Mouse (Mus musculus) hindbrain, embryonic 16.5 days (tissue): ENCODE data around the gene Adora3. TPM values are rescaled to one million over a fixed set of nuclear protein-coding genes. Genes with fewer than 3 reads are reported as not detected.

Source experiments
- ATAC-seq: fragments of 200-750 bp; cut with Nextera tagmentation; 2 replicates; pipeline ENCODE4 v1.8.0; 2017; ENCODE audit warnings: moderate TSS enrichment, moderate library complexity
- H3K27ac ChIP-seq: fragments of 300-500 bp; sonication (generic); 2 replicates; pipeline ENCODE4 v1.5.1; 2014; ENCODE audit warnings: low read depth, mild to moderate bottlenecking, control low read depth, low read length, moderate library complexity
- H3K27me3 ChIP-seq: fragments of 300-500 bp; sonication (generic); replicated peaks from 2 replicates; pipeline ENCODE4 v1.6.1; 2014; ENCODE audit warnings: low read length; ENCODE audit not compliant: control insufficient read depth, insufficient read depth
- H3K36me3 ChIP-seq: fragments of 300-500 bp; sonication (generic); 2 replicates; pipeline ENCODE4 v1.6.1; 2014; ENCODE audit warnings: mild to moderate bottlenecking, low read length, moderate library complexity, mixed read lengths; ENCODE audit not compliant: control insufficient read depth, insufficient read depth
- H3K4me1 ChIP-seq: fragments of 300-500 bp; sonication (generic); 2 replicates; pipeline ENCODE4 v1.6.1; 2014; ENCODE audit warnings: low read depth, low read length; ENCODE audit not compliant: control insufficient read depth, insufficient read depth
- H3K4me2 ChIP-seq: fragments of 300-500 bp; sonication (generic); 2 replicates; pipeline ENCODE4 v1.6.1; 2014; ENCODE audit warnings: mild to moderate bottlenecking, low read length, control low read depth, moderate library complexity
- H3K4me3 ChIP-seq: fragments of 300-500 bp; sonication (generic); 2 replicates; pipeline ENCODE4 v1.5.1; 2014; ENCODE audit warnings: mild to moderate bottlenecking, low read length, control low read depth, moderate library complexity
- H3K9ac ChIP-seq: fragments of 300-500 bp; sonication (generic); 2 replicates; pipeline ENCODE4 v1.6.1; 2014; ENCODE audit warnings: low read depth, mild to moderate bottlenecking, control low read depth, low read length, moderate library complexity
- H3K9me3 ChIP-seq: fragments of 300-500 bp; sonication (generic); 2 replicates; pipeline ENCODE4 v1.6.1; 2014; ENCODE audit warnings: mild to moderate bottlenecking, low read length, moderate library complexity; ENCODE audit not compliant: control insufficient read depth
- WGBS: fragments of 180-500 bp; shearing (Covaris S2); extraction: QIAGEN DNeasy Blood & Tissue Kit; methylation state at CpG from one replicate; pipeline ENCODE4 v1.1.7; 2014; 5-methylcytosine and 5-hydroxymethylcytosine counted together
- polyA plus RNA-seq: library from polyadenylated mRNA; unstranded; fragments of >200 nt; fragmentation: Nextera tagmentation; extraction: Ambion mirVana; gene quantifications from 2 replicates; pipeline ENCODE4 v1.2.1, GENCODE M21; 2015

Adora3 gene
- polyA plus RNA-seq, 1 experiment from 2014 or later, result 0.26 TPM

DNA sequence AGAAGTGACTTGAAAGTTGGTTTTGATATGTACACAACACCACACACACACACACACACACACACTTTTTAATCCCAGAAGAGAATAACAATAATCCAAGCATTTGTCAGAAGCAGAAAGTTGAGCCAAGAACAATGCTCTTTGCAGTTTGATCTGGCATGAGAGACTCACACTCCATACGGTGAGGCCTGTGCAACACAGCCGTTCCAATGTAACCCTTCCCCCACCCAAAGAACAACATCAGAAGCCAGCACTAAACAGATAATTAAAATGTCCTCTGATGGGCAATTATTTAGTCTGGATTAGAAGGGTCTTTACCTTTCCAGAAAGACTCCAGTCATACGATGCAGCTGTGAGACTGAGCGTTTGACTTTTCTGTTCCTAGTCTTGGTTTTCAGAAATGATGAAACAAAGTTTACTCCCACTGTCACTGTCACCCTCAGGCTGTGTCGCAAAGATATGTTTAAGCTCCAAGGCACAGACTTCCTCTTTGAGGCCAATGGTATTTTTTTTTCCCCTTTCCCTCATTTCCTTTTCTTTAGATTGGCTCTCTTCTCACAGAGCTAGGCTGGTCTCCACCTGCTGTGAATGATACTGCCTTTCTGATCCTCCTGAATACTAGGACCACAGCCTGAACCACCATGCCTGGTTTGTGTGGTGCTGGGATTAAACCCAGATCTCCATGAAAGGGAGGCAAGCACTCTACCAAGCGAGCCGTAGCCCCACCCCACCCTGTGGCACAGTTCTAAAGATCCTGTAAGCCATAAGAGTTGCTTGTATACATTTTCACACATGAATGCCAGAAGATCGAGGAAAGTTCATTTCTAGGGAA, 61.8 kb downstream of the Adora3 start, which contains the start of gene I830077J02Rik:
Gene I830077J02Rik (minus strand): TSS at position 425 of the 832 bp plus-strand sequence.
- no peak within 1 kb of the TSS for H3K4me2 ChIP-seq
- ATAC-seq, result no peak
- no peaks in the 10 kb centered on the region for H3K27me3 ChIP-seq
- H3K9me3 ChIP-seq, result no peaks in the 10 kb centered on the region
- no peaks in the 10 kb centered on the region for H3K36me3 ChIP-seq
- no peaks in the 10 kb centered on the region for H3K4me1 ChIP-seq
- H3K4me3 ChIP-seq, result no peak within 1 kb of the TSS
- 88% methylated on average over 8 of the region's 8 CpGs for WGBS
- H3K27ac ChIP-seq, result no peak within 1 kb of the TSS
- no peak within 1 kb of the TSS for H3K9ac ChIP-seq

GRCm38 (mm10) chr3:105933926-105934325, 63.3 kb downstream of the Adora3 start:
- ATAC-seq, result no peak
- 97% methylated on average over 6 of the region's 6 CpGs for WGBS
- no peak overlapping the region for H3K4me3 ChIP-seq
- no peak overlapping the region for H3K27ac ChIP-seq
- H3K4me2 ChIP-seq, result no peak overlapping the region
- no peaks in the 10 kb centered on the region for H3K27me3 ChIP-seq
- no peak overlapping the region for H3K9ac ChIP-seq
- no peaks in the 10 kb centered on the region for H3K4me1 ChIP-seq
- no peaks in the 10 kb centered on the region for H3K9me3 ChIP-seq
- H3K36me3 ChIP-seq, result no peaks in the 10 kb centered on the region

GRCm38 (mm10) chr3:105935033-105935432, 64.4 kb downstream of the Adora3 start:
- no peaks in the 10 kb centered on the region for H3K27me3 ChIP-seq
- no peaks in the 10 kb centered on the region for H3K4me1 ChIP-seq
- no peaks in the 10 kb centered on the region for H3K36me3 ChIP-seq
- H3K4me2 ChIP-seq, result no peak overlapping the region
- no peak overlapping the region for H3K4me3 ChIP-seq
- 71% methylated on average over 5 of the region's 5 CpGs for WGBS
- H3K9me3 ChIP-seq, result no peaks in the 10 kb centered on the region
- no peak for ATAC-seq
- H3K27ac ChIP-seq, result no peak overlapping the region
- no peak overlapping the region for H3K9ac ChIP-seq

DNA sequence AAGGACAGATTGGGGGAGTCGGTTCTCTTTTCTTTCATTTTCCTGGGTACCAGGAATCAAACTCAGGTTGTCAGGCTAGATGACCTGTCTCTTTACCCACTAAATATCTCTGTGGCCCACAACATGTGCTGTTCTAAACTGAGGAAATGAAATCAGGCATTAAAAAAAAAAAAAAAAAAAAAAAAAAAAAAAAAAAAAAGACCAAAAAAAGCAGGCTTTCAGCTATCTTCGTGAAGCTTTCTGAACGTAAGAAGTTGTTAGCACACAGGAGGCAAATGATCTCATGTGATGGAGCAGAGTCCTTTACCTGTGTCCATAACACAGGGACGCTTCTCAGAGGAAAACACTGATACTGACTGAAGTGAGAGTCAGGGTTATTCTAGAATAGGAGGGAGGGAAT, 65.5 kb downstream of the Adora3 start:
- Histone ChIP-seq H3K36me3 (peaks cover 6% of the 10 kb centered on the region; the same call in 1 of the 2 replicates), H3K4me2 (no peak overlapping the region), H3K4me3 (no peak overlapping the region), H3K27me3 (no peaks in the 10 kb centered on the region), H3K9ac (no peak overlapping the region), H3K9me3 (no peaks in the 10 kb centered on the region), H3K27ac (no peak overlapping the region), H3K4me1 (no peaks in the 10 kb centered on the region)
- no peak for ATAC-seq
- 93% methylated on average over 4 of the region's 4 CpGs for WGBS

GRCm38 (mm10) chr3:105951348-105951747, 80.7 kb downstream of the Adora3 start:
- Histone ChIP-seq H3K9ac (no peak overlapping the region), H3K27me3 (no peaks in the 10 kb centered on the region), H3K4me3 (no peak overlapping the region), H3K9me3 (no peaks in the 10 kb centered on the region), H3K36me3 (peaks cover 45% of the 10 kb centered on the region), H3K4me1 (no peaks in the 10 kb centered on the region), H3K27ac (no peak overlapping the region), H3K4me2 (no peak overlapping the region)
- 96% methylated on average over 7 of the region's 7 CpGs for WGBS
- no peak for ATAC-seq

DNA sequence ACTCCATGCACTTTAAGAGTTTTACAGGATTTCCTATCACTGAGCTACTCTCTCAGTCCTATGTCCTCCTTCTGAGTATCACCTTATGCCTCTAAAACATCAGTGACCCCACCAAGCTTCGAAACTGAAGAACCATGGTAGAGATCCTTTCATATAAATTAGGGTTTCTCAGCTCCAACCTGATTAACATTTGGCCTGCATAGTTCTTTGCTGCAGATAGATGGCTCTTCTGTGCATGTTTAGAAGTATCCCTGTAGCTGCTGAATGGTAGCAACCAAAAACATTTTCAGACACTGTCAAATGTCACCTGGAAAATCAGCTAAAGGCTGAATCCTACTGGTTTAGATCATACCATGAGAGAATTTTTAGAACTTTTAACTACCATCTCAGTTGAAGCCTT, 86.6 kb downstream of the Adora3 start:
- no peaks in the 10 kb centered on the region for H3K27me3 ChIP-seq
- H3K9ac ChIP-seq, result no peak overlapping the region
- no peak overlapping the region for H3K27ac ChIP-seq
- no peak overlapping the region for H3K4me3 ChIP-seq
- no peak for ATAC-seq
- H3K36me3 ChIP-seq, result peaks cover 21% of the 10 kb centered on the region
- no peaks in the 10 kb centered on the region for H3K9me3 ChIP-seq
- 96% methylated on average over 1 of the region's 1 CpGs for WGBS
- peaks cover 26% of the 10 kb centered on the region for H3K4me1 ChIP-seq
- H3K4me2 ChIP-seq, result 0 out of 2 replicates have a peak overlapping the region, but pooled peaks have one; percentile 14

GRCm38 (mm10) chr3:105958204-105958603, 87.5 kb downstream of the Adora3 start:
- Histone ChIP-seq H3K4me1 (peaks cover 26% of the 10 kb centered on the region), H3K36me3 (peaks cover 23% of the 10 kb centered on the region), H3K9ac (peak overlapping the region; percentile 79), H3K4me2 (peak overlapping the region; percentile 77), H3K4me3 (peak overlapping the region; percentile 94), H3K27ac (no peak overlapping the region; the same call in 1 of the 2 replicates), H3K27me3 (no peaks in the 10 kb centered on the region), H3K9me3 (no peaks in the 10 kb centered on the region)
- WGBS, result 46% methylated on average over 5 of the region's 5 CpGs
- no peak for ATAC-seq

Other genes with a start within 250 kb of the Adora3 start
- 19.4 and 21.9 TPM in 2 replicates for gene Ddx20, start 183.3 kb upstream of the Adora3 start, polyA plus RNA-seq
- gene Inka2, start 166.3 kb upstream of the Adora3 start, polyA plus RNA-seq, result 13.7 and 13.9 TPM in 2 replicates
- 70.4 and 79.2 TPM in 2 replicates for gene Rap1a, start 69.5 kb upstream of the Adora3 start, polyA plus RNA-seq
- gene Tmigd3, start within 50 bp of the Adora3 start, polyA plus RNA-seq, result not detected in 2 replicates
- gene I830077J02Rik, start 61.8 kb downstream of the Adora3 start, polyA plus RNA-seq, result 0.19 and 0.40 TPM in 2 replicates
- gene Wdr77, start 88.5 kb downstream of the Adora3 start, polyA plus RNA-seq, result 85.1 and 87.3 TPM in 2 replicates
- gene Atp5f1, start 89.2 kb downstream of the Adora3 start, polyA plus RNA-seq, result 537 and 609 TPM in 2 replicates
- gene Ovgp1, start 102.9 kb downstream of the Adora3 start, polyA plus RNA-seq, result 3.2 and 3.4 TPM in 2 replicates
- 8.8 and 10.0 TPM in 2 replicates for gene Pifo, start 143.8 kb downstream of the Adora3 start, polyA plus RNA-seq
- gene Chil5, start 162.0 kb downstream of the Adora3 start, polyA plus RNA-seq, result 0.19 and 0.24 TPM in 2 replicates
- gene Chia1, start 242.4 kb downstream of the Adora3 start, polyA plus RNA-seq, result 1.4 and 1.8 TPM in 2 replicates